Mouse (Mus musculus) kidney, adult 11 months (tissue): Measurements from ENCODE around the gene Fibp.
"Not testable (repeated sequence)": the region's sequence is repeated elsewhere in the genome, so short reads cannot be mapped to it uniquely, and the experiment has no call there.

Source experiments
- DNase-seq: peaks from one replicate; pipeline ENCODE4 v3.0.0; 2022

Fibp gene

DNA sequence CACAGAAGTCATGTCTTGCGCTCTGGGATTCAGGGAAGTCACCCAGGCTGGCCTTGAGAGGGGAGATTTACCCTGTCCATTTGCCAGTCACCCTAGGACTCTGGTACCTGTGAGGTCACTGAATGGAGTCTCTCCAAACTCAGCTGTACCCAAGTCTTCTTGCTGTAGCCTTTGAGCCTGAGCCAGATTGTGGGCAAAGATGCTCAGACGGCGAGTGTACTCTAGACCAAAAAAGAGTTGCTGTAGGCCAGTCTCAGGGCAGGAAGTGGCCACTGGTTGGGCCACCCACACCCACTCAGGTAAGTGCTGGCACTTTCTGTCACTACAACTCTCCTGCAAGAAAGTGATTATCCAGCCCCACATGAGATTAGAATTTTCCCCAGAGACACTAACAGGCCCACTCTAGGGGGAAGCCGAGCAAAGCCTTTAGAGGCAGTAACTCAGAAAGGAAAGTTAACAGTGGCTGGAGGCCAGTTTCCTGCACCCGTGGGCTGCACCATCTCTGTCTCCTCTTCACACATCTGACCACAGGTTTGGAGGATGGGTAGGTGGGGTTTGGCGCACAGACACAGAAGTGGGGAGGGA, 6.6 kb downstream of the Fibp start:
- no peak for DNase-seq

DNA sequence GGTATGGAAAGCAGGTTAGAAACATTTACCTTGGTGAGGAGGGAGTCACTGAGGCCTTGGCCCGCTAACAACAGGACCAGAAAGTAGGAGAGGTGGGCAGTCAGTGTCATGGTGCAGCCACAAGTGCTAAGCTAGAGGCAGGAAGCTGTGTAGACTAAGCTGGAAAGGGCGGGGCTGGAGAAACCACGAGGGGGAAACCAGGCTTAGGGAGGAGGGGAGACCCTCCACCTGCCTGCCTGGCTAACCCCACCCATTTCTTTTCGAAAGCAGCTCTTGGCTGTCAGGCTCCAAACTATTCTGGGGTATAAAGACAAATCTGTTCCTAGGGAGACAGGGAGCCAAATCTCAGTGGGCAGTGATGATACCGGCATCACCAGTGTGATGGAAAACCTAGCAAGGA, 8.0 kb downstream of the Fibp start, which contains the start of gene Ctsw:
Gene Ctsw, minus strand, starts transcription at position 134 of the 400 bp plus-strand sequence.
- DNase-seq, result no peak

GRCm38 (mm10) chr19:5471846-5472245, 11.4 kb downstream of the Fibp start:
- no peak for DNase-seq

- no peak for DNase-seq
Observed at GRCm38 (mm10) chr19:5472857-5473256, 12.4 kb downstream of the Fibp start.

- peak; percentile 80 for DNase-seq
Observed at GRCm38 (mm10) chr19:5473720-5474119, 13.3 kb downstream of the Fibp start, which contains the start of gene Efemp2. Efemp2 (plus strand) TSS chr19:5473954.

GRCm38 (mm10) chr19:5474281-5475068, 14.1 kb downstream of the Fibp start:
- DNase-seq, result no peak

GRCm38 (mm10) chr19:5475069-5475714, 14.8 kb downstream of the Fibp start:
- no peak for DNase-seq

DNA sequence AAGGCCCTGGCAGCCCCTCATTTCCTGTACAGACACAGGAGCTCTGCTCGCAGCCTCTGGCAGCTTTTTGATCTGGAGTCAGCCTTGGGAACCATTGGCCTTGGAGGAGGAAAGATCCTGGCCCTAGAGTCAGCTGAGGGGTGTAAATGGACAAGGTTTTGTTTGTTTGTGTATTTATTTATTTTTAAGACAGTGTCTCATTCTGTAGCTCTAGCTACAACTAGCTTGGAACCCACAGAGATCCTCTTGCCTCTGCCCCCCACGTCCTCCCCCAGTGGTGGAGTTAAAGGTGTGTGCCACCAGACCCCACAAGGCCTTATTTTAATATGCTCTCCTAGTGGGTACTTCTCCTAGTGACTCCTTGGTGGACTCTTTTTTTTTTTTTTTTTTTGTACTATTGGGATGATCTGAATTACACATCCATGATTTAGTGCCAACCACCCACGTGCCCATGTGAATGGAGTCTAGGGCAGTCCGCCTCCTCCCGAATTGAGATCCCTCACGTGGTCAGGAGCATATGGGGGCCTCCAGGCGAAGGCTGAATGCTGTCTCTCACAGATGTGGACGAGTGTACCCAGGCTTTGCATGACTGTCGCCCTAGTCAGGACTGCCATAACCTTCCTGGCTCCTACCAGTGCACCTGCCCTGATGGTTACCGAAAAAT, 16.7 kb downstream of the Fibp start:
- DNase-seq, result no peak

DNA sequence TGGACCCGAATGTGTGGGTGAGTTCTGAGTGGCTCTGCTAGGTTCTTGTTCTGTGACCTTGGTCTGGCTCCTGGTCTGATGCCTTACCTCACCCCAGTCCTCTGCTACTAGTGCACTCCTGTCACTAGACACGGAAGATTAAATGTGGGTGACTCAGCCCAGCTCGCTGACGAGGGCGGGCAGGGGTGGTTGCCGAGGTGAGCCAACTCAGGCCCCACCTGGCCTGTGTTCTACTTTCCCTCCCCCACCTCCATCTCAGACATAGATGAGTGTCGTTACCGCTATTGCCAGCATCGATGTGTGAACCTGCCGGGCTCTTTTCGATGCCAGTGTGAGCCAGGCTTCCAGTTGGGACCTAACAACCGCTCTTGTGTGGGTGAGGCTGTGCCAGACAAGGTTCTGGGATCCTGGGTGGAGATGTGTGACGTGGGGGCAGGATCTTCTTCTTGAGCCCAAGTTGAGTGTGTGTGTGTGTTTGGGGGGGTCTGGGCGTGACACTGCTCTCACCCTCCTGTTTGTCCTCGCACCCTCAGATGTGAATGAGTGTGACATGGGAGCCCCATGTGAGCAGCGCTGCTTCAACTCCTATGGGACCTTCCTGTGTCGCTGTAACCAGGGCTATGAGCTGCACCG, 17.4 kb downstream of the Fibp start:
- no peak for DNase-seq

DNA sequence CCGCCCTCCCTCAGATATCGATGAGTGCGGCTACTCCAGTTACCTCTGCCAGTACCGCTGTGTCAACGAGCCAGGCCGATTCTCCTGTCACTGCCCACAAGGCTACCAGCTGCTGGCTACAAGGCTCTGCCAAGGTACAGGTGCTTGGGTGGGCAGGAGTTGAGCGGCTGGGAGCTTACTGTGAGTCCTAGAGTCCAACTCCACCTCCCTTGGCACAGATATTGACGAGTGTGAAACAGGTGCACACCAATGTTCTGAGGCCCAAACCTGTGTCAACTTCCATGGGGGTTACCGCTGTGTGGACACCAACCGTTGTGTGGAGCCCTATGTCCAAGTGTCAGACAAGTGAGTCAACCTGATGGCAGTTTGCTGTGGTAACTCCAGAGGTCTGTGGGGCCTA, 19.6 kb downstream of the Fibp start:
- no peak for DNase-seq

- no peak for DNase-seq
Observed at GRCm38 (mm10) chr19:5481398-5481797, 21.0 kb downstream of the Fibp start.

- no peak for DNase-seq
Observed at GRCm38 (mm10) chr19:5483386-5484359, 23.3 kb downstream of the Fibp start.

DNA sequence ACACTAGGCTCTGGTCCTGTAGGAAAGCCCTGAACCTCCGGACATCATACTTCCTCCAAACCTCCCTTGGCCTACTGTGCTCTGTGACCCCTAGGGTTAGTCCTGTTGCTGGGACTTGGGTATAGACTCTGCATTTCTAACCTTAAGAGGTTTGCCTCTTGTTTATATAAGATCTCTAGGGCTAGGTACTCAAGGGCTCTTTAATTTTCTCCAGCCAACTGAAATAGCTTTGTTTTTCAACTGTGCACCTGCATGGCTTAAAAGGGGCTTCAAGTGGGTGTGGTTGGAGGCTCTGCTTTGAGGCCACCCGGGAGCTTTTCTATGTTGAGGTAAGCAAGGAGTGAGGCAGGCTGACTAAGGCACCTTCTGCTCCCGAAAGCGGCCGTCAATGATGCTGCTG, 24.1 kb downstream of the Fibp start:
- no peak for DNase-seq

GRCm38 (mm10) chr19:5485371-5485770, 25.0 kb downstream of the Fibp start:
- no peak for DNase-seq

GRCm38 (mm10) chr19:5485821-5486220, 25.4 kb downstream of the Fibp start:
- DNase-seq, result no peak

- no peak for DNase-seq
Observed at GRCm38 (mm10) chr19:5486286-5486685, 25.9 kb downstream of the Fibp start.

- DNase-seq, result no peak
Observed at GRCm38 (mm10) chr19:5486771-5487170, 26.4 kb downstream of the Fibp start.

DNA sequence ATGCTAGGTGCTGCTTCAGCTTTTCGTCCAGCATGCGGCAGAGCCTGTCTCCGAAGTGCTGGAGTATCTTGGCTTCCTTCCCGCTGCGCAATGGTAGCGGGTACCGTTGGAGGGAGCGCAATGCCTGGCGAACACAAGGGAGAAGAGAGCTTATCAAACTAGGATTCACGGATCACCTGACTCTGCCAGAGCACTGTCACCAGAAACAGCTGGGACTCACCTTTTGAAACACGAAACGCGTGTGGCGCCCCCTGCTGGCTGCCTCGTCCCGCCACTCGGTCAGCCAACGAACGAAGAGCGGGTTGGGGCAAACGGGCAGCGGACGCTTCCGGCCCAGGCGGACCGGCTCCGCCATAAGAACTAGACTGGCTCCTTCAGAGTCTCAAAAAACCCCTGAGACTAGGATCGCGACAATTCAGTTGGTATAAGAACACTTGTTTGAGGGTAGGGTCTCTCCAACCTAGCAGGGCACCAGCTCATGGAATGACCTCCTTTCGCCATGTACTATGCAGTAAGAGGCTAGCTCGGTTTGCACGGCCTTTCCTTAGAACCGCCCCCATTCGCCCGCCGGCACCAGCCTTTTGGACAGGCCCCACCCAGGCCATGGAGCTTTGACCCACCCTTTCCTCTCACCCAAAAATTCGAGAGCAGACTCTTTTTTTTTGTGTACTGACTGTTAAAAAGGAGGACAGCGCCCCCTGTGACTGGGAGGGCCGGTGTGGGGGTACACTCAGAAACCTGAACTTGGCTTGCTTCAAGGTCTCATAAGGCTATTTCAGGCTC, 27.5 kb downstream of the Fibp start, which contains the start of gene Mus81:
Gene Mus81, minus strand, starts transcription at position 635 of the 783 bp plus-strand sequence.
- DNase-seq, result peak; percentile 98

DNA sequence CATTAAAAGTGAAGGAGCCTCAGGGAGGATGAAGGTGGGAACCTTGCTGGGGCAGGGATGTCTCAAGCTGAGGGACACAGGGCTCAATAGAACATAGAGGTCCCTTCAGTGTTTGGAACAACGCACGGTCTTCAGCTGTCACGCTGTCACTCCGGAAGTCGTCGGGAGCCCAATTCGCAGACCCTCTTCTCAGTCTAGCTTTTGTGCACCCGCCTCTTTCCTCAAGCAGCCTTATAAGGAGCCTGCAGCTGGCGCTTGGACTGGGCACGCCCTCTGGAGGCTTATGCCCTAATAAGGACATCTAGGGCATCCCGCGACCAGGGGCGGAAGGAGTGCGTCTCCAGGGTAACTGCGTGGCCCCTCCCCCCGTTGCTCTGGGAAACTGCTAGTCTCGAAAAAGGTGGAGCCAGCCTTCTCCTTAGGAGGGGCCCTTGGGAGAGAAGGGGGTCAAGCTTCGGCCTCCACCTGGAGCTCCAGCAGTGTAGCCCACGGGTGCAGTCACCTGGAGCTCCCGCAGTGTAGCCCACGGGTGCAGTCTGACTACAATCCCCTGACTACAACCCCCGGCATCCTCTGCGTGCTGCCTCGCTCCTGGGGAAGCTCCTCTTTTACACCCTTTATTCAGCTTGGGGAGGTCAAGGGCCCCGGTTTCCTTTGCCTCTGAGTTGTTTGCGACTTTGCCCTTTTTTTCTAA, 28.6 kb downstream of the Fibp start:
- DNase-seq, result peak; percentile 98

GRCm38 (mm10) chr19:5489721-5490120, 29.3 kb downstream of the Fibp start:
- DNase-seq, result not testable (repeated sequence)
